Mouse (Mus musculus) gastrocnemius, postnatal 36 days (tissue): ENCODE measurements around the gene Spata20. TPM values are rescaled to one million over a fixed set of nuclear protein-coding genes. Genes with fewer than 3 reads are reported as not detected.

Experiments
- DNase-seq, 2 experiments: peaks; one replicate each; pipeline ENCODE4 v3.0.0; 2022
- intact Hi-C: fragments of 180-260 bp; cut with DNase I; formaldehyde crosslinking; loops from one replicate; pipeline ENCODE4 v1.15.1; 2025
- long read RNA-seq, 2 experiments: library from polyadenylated mRNA; stranded (forward); transcript quantifications; one replicate each; pipeline ENCODE4 v2.0.0; 2021
- total RNA-seq, 2 experiments: library from RNA; stranded (reverse); gene quantifications; 2 replicates each; pipeline ENCODE4 v1.2.3; 2021

Spata20 gene
- total RNA-seq = not detected
- long read RNA-seq, experiment 1 = 0 reads
- long read RNA-seq, experiment 2 = 0 reads

- intact Hi-C loops = loop anchor here (5.0 kb wide), 3 partner anchors 84 to 359 kb away; no protein-coding TSS in a partner anchor
- DNase-seq = peak; percentile 75 to 84
Measured at GRCm38 (mm10) chr11:94486001-94486400, at the start of gene Spata20. Gene Spata20 (minus strand): TSS chr11:94486179.

DNA sequence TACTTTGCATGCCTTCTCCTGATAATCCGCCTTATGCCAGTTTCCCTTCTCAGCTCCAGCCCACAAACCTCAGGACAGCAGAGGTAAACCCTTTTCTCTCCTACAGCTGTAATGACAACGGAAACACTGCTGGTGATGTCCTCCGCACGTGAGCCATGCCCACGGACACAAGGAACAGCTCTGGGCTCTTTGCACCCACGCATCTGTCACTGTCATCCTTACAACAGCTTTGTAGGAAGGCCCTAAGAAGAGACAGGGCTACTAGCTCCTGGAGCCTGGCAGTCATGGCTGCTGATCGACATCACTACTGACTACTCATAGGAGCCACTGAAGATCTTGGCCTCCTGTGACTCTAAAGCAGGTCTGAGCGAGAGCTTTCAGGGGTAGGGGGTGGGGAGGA lies 47.2 kb upstream of the Spata20 start:
- no peak for DNase-seq
- intact Hi-C loops = no loop called here

DNA sequence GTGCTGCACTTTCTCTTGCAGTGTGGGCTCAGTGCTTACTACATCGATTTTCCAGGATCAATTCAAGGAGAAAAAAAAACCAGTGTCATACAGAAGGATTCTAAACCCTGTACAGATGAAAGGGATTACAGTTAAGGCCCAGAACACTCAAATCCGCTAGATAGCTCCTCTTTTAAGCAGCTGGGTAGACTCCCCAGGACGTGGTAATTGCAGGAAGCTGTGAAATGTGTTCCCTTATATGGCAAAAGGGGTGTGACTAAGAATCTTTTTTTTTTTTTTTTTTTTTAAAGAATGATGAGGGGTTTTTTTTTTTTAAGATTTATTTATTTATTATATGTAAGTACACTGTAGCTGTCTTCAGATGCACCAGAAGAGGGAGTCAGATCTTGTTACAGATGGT lies 42.9 kb upstream of the Spata20 start:
- DNase-seq = no peak
- intact Hi-C loops = no loop called here

- DNase-seq = no peak
- intact Hi-C loops = no loop called here
Measured at GRCm38 (mm10) chr11:94526171-94526879, 40.3 kb upstream of the Spata20 start.

- DNase-seq = peak; percentile 15 to 35
- intact Hi-C loops = no loop called here
Measured at GRCm38 (mm10) chr11:94521219-94521843, 35.4 kb upstream of the Spata20 start, which contains the start of gene Mycbpap. Gene Mycbpap (minus strand): TSS chr11:94521742.

GRCm38 (mm10) chr11:94513452-94513851 lies 27.5 kb upstream of the Spata20 start:
- no peak for DNase-seq
- intact Hi-C loops = no loop called here

- no peak for DNase-seq
- intact Hi-C loops = no loop called here
Measured at GRCm38 (mm10) chr11:94508976-94509375, 23.0 kb upstream of the Spata20 start.

GRCm38 (mm10) chr11:94501482-94501881 lies 15.5 kb upstream of the Spata20 start:
- intact Hi-C loops = no loop called here
- no peak for DNase-seq

DNA sequence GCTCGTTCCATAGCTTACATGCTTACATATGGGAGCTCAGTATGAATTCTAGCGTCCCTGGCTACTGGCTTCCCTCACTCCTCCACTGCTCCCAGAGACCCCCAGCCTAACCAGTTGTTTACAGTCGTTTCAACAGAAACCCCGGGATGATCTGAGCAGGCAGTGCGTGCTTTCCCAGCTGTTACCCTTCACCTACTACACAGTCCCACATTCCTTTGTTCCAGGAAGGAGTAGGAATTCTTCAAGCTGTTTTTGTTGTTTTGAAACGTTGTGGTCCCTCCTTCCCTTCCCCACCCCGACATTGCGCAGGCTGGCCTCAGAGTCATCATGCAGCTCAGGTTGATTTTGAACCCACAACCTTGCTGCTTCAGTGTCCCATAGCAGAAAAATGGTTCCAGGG lies 14.4 kb upstream of the Spata20 start:
- DNase-seq = no peak
- intact Hi-C loops = no loop called here

- DNase-seq = no peak
- intact Hi-C loops = no loop called here
Measured at GRCm38 (mm10) chr11:94499661-94500152, 13.7 kb upstream of the Spata20 start, which contains the start of gene Epn3. Gene Epn3 (minus strand): TSS chr11:94499974.

- no peak for DNase-seq
- intact Hi-C loops = no loop called here
Measured at GRCm38 (mm10) chr11:94499035-94499434, 13.1 kb upstream of the Spata20 start.

GRCm38 (mm10) chr11:94498093-94498996 lies 12.4 kb upstream of the Spata20 start:
- DNase-seq = no peak
- intact Hi-C loops = no loop called here

DNA sequence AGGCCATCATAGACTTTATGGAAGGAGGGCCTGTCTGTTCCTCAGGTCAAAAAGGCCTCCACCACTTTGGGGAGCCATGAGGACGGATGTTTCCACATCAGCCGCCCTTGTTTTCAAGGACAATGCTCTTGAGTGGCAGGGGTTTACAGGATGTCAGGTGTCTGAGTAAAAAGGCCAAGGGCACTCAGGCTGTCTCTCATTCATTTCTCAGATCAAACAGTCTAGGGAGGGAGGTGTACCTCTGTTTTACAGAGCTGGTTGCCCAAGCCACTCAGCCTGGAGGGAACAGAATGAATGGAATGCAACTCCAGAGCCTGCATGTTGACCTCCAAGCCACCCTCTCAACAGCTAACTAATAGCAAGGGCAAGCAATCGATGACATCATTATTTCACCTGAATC lies 9.4 kb upstream of the Spata20 start:
- intact Hi-C loops = no loop called here
- no peak for DNase-seq

- intact Hi-C loops = no loop called here
- DNase-seq = no peak
Measured at GRCm38 (mm10) chr11:94491749-94492099, 5.7 kb upstream of the Spata20 start.

DNA sequence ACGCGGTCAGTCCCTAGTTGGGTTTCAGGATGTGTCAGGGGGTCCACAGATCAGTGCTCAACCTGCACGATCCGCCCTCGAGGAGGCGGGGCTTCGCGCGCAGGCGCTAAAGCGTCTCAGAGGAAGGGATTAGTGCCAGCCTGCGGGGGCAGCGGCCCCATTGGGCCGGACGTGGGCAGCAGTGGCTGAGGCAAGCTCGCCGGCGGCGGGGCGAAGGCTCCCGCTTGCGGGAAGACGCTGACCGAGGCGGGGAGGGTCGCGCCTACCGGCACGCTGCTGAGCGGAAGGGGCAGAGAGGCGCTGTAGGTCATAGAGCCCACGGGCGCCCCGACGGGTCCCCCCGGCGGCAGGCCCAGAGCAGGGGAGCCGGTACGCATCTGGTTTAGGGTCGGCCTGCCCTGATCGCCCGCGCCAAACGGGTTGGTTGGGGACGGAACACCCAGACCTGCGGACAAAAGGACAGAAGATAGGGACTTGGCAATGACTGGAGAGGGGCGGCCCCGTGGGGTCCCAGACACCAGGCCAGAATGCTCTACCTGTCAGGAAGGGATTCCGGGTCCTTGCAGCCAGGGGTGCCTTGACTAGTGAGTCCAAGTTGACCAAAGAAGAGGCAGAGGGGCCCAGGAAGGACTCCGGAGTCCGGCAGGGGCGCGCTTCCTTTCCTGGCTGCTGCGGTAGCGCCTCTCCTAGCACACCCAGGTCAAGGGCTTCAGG lies 5.2 kb upstream of the Spata20 start:
- no peak for DNase-seq
- intact Hi-C loops = no loop called here

GRCm38 (mm10) chr11:94489745-94490144 lies 3.8 kb upstream of the Spata20 start:
- intact Hi-C loops = loop anchor here (5.0 kb wide), 3 partner anchors 87 to 362 kb away; no protein-coding TSS in a partner anchor
- no peak for DNase-seq

GRCm38 (mm10) chr11:94488767-94489533 lies 3.0 kb upstream of the Spata20 start:
- intact Hi-C loops = loop anchor here (5.0 kb wide), 3 partner anchors 87 to 362 kb away; no protein-coding TSS in a partner anchor
- DNase-seq = no peak

GRCm38 (mm10) chr11:94485223-94485622 lies 756 bp downstream of the Spata20 start:
- DNase-seq = no peak
- intact Hi-C loops = loop anchor here (2.0 to 5.0 kb wide), 4 partner anchors 64 to 358 kb away; no protein-coding TSS in a partner anchor

- no peak for DNase-seq
- intact Hi-C loops = loop anchor here (2.0 to 5.0 kb wide), 4 partner anchors 64 to 357 kb away; no protein-coding TSS in a partner anchor
Measured at GRCm38 (mm10) chr11:94484636-94485035, 1.3 kb downstream of the Spata20 start.
